Mouse (Mus musculus): ENCODE measurements around the gene Glod5. TPM values are rescaled to one million over a fixed set of nuclear protein-coding genes. Genes with fewer than 3 reads are reported as not detected.
"Not testable (repeated sequence)": the region's sequence is repeated elsewhere in the genome, so short reads cannot be mapped to it uniquely, and the experiment has no call there.

The Glod5 gene
- polyA plus RNA-seq, 1 experiment from 2014 or later = not detected

DNA sequence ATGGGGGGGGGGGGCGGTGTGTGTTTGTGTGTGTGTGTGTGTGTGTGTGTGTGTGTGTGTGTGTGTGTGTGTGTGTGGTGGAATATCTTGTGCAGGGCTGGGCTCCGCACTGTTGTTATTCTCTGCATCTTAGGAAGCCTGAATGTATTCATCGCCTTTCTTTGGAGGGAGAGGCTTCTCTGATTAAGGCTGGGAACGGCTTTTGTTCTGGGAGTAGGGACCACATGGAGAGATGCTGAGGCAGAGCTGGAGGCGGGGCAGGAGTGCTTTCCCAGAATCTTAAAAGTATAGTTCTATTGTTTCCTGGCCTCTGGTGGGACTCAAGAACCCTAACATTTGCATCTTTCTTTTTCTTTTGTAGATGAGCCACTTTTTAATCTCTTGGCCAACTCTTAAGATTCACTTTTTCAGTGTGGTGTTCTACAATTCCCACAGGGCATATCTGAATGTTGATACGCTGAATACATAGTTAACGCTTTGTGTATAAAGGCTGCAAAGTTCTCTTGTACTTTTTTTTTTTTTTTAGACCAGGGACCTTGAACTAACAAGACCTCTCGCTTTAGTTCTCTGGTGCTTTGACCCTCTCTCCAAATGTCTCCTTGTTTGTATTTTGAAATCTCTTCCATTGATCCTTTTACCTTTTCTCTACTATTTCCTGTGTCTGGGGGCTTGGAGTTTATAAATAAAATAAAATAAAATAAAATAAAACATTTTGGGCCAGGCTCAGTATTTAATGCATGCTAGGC lies 4.5 kb downstream of the Glod5 start:
- no peak overlapping the region for H3K4me3 ChIP-seq (ENCODE audit: low read depth, low read length)
- H3K27me3 ChIP-seq (replicated peaks; ENCODE audit: control insufficient read depth, insufficient read depth, low read length) = no peaks in the 10 kb centered on the region
- H3K36me3 ChIP-seq (ENCODE audit: control insufficient read depth, insufficient read depth, low read length) = no peaks in the 10 kb centered on the region
- H3K9ac ChIP-seq (ENCODE audit: low read depth, low read length) = no peak overlapping the region
- WGBS = 33% methylated on average over 7 of the region's 8 CpGs
- H3K4me2 ChIP-seq (ENCODE audit: low read depth, low read length) = no peak overlapping the region
- no peaks in the 10 kb centered on the region for H3K4me1 ChIP-seq (ENCODE audit: control insufficient read depth, insufficient read depth, low read length)
- no peak for DNase-seq (ENCODE audit: low spot score)
- H3K9me3 ChIP-seq (ENCODE audit: control insufficient read depth, low read length) = no peaks in the 10 kb centered on the region
- H3K27ac ChIP-seq (replicated peaks; ENCODE audit: low read depth, low read length) = no peak overlapping the region
- ATAC-seq (ENCODE audit: low read depth) = no peak

DNA sequence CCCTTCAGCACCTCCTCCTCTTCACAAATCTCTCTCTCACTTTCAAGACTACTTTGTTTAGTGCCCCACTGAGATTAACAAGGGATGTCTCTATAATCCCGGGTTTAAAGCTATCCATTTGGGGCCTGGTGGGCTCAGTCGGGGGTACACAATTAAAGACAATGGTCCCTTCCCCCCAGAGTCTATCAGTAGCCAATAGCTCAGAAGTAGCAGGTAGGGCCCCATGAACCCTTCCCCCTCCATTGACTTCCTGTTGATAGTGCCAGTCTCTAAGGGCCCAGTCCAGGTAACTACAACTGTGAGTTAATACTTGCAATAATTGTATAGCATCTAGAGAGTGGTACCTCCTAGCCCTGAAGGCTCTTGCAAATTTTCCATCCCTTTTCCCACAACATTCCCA lies 5.1 kb downstream of the Glod5 start:
- Histone ChIP-seq H3K4me1 (ENCODE audit: control insufficient read depth, insufficient read depth, low read length) (no peaks in the 10 kb centered on the region), H3K27me3 (replicated peaks; ENCODE audit: control insufficient read depth, insufficient read depth, low read length) (no peaks in the 10 kb centered on the region), H3K9ac (ENCODE audit: low read depth, low read length) (no peak overlapping the region), H3K4me2 (ENCODE audit: low read depth, low read length) (no peak overlapping the region), H3K9me3 (ENCODE audit: control insufficient read depth, low read length) (no peaks in the 10 kb centered on the region), H3K27ac (replicated peaks; ENCODE audit: low read depth, low read length) (no peak overlapping the region), H3K4me3 (ENCODE audit: low read depth, low read length) (no peak overlapping the region), H3K36me3 (ENCODE audit: control insufficient read depth, insufficient read depth, low read length) (no peaks in the 10 kb centered on the region)
- ATAC-seq (ENCODE audit: low read depth) (no peak), DNase-seq (ENCODE audit: low spot score) (no peak)
- 24% methylated on average over 2 of the region's 2 CpGs for WGBS

DNA sequence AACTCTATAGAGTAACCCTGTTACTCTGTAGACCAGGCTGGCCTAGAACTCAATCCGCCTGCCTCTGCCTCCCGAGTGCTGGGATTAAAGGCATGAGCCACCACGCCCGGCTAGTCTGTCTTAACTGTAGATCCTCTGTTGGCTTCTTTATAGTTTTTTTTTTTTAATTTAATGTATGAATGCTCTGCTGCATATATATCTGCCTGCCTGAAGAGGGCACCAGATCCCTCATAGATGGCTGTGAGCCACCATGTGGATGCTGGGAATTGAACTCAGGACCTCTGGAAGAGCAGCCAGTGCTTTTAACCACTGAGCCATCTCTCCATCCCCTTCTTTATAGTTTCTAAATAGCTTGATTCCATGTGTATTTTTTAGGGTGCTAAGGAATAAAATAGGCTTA lies 8.9 kb downstream of the Glod5 start:
- H3K4me1 ChIP-seq (ENCODE audit: control insufficient read depth, insufficient read depth, low read length); H3K36me3 ChIP-seq (ENCODE audit: control insufficient read depth, insufficient read depth, low read length); DNase-seq (ENCODE audit: low spot score); H3K4me3 ChIP-seq (ENCODE audit: low read depth, low read length); H3K4me2 ChIP-seq (ENCODE audit: low read depth, low read length); H3K27me3 ChIP-seq (replicated peaks; ENCODE audit: control insufficient read depth, insufficient read depth, low read length); ATAC-seq (ENCODE audit: low read depth); H3K27ac ChIP-seq (replicated peaks; ENCODE audit: low read depth, low read length); H3K9ac ChIP-seq (ENCODE audit: low read depth, low read length); H3K9me3 ChIP-seq (ENCODE audit: control insufficient read depth, low read length): not testable (repeated sequence)
- 86% methylated on average over 4 of the region's 4 CpGs for WGBS

DNA sequence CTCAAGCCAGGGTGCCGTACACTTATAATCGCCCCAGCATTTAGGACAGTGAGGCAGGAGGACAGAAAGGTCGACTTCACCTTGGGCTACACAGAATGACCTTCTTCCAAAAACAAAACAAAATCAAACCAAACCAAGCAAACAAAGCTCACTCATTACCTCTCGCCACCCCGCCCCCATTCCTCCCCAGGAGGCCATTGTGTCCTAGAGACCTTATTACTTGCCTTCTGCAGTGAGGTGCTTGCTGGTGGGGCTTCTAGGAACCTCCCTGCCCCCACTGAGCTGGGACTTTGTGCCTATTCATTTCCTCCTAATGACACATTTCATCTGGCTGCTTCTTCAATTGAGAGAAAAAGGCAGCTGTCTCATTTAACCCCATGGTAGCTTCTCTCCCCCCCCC lies 9.7 kb downstream of the Glod5 start:
- ATAC-seq (ENCODE audit: low read depth) = no peak

DNA sequence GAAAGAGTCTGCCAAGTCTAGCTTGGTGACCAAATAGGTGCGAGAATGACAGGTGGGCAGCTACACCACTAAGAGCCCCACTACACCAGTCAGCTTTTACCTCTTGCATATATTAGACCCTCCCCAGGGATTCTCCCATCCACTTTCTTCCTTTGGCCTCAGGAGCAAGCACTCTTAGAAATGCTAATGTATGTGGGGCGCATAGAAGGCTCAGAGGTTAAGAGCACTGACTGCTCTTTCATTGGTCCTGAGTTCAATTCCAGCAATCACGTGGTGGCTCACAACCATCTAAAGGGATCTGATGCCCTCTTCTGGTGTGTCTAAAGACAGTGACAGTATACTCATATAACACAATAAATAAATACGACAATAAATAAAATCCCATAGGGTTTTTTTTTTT lies 15.3 kb downstream of the Glod5 start:
- no peak for ATAC-seq (ENCODE audit: low read depth)
- no peaks in the 10 kb centered on the region for H3K4me1 ChIP-seq (ENCODE audit: control insufficient read depth, insufficient read depth, low read length)
- 57% methylated on average over 4 of the region's 4 CpGs for WGBS
- H3K4me3 ChIP-seq (ENCODE audit: low read depth, low read length) = no peak overlapping the region
- DNase-seq (ENCODE audit: low spot score) = no peak
- H3K4me2 ChIP-seq (ENCODE audit: low read depth, low read length) = no peak overlapping the region
- H3K27ac ChIP-seq (replicated peaks; ENCODE audit: low read depth, low read length) = no peak overlapping the region
- no peaks in the 10 kb centered on the region for H3K36me3 ChIP-seq (ENCODE audit: control insufficient read depth, insufficient read depth, low read length)
- no peaks in the 10 kb centered on the region for H3K9me3 ChIP-seq (ENCODE audit: control insufficient read depth, low read length)
- no peaks in the 10 kb centered on the region for H3K27me3 ChIP-seq (replicated peaks; ENCODE audit: control insufficient read depth, insufficient read depth, low read length)
- H3K9ac ChIP-seq (ENCODE audit: low read depth, low read length) = no peak overlapping the region

More for the DNA sequence above, 9.7 kb downstream of the Glod5 start:
- H3K9ac ChIP-seq (ENCODE audit: low read depth, low read length) = no peak overlapping the region
- no peak overlapping the region for H3K4me3 ChIP-seq (ENCODE audit: low read depth, low read length)
- no peak for DNase-seq (ENCODE audit: low spot score)
- 41% methylated on average over 5 of the region's 5 CpGs for WGBS
- H3K27ac ChIP-seq (replicated peaks; ENCODE audit: low read depth, low read length) = no peak overlapping the region
- no peak overlapping the region for H3K4me2 ChIP-seq (ENCODE audit: low read depth, low read length)
- H3K9me3 ChIP-seq (ENCODE audit: control insufficient read depth, low read length) = no peaks in the 10 kb centered on the region
- H3K27me3 ChIP-seq (replicated peaks; ENCODE audit: control insufficient read depth, insufficient read depth, low read length) = no peaks in the 10 kb centered on the region
- H3K4me1 ChIP-seq (ENCODE audit: control insufficient read depth, insufficient read depth, low read length) = no peaks in the 10 kb centered on the region
- no peaks in the 10 kb centered on the region for H3K36me3 ChIP-seq (ENCODE audit: control insufficient read depth, insufficient read depth, low read length)

DNA sequence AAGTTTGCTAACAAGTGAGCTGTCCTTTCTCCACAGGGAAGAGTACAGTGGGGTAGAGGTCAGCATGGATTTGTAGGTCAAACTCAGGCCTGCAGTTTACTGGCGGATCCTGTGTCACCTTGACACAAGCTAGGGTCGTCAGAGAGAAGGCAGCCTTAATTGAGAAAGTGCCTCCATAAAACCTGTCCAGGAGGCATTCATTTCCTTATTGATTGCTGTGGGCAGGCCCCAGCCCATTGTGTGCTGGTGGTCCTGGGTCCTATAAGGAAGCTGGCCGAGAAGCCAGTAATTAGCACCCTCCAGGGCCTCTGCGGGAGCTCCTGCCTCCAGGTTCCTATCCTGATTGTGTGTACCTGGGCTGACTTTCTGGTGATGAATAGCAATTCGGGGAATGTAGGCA lies 16.3 kb downstream of the Glod5 start:
- H3K4me3 ChIP-seq (ENCODE audit: low read depth, low read length) = no peak overlapping the region
- no peaks in the 10 kb centered on the region for H3K27me3 ChIP-seq (replicated peaks; ENCODE audit: control insufficient read depth, insufficient read depth, low read length)
- 25% methylated on average over 5 of the region's 5 CpGs for whole genome bisulfite sequencing
- no peak for ATAC-seq (ENCODE audit: low read depth)
- H3K36me3 ChIP-seq (ENCODE audit: control insufficient read depth, insufficient read depth, low read length) = no peaks in the 10 kb centered on the region
- DNase-seq (ENCODE audit: low spot score) = no peak
- H3K4me2 ChIP-seq (ENCODE audit: low read depth, low read length) = no peak overlapping the region
- H3K9ac ChIP-seq (ENCODE audit: low read depth, low read length) = no peak overlapping the region
- no peaks in the 10 kb centered on the region for H3K9me3 ChIP-seq (ENCODE audit: control insufficient read depth, low read length)
- H3K27ac ChIP-seq (replicated peaks; ENCODE audit: low read depth, low read length) = no peak overlapping the region
- no peaks in the 10 kb centered on the region for H3K4me1 ChIP-seq (ENCODE audit: control insufficient read depth, insufficient read depth, low read length)

DNA sequence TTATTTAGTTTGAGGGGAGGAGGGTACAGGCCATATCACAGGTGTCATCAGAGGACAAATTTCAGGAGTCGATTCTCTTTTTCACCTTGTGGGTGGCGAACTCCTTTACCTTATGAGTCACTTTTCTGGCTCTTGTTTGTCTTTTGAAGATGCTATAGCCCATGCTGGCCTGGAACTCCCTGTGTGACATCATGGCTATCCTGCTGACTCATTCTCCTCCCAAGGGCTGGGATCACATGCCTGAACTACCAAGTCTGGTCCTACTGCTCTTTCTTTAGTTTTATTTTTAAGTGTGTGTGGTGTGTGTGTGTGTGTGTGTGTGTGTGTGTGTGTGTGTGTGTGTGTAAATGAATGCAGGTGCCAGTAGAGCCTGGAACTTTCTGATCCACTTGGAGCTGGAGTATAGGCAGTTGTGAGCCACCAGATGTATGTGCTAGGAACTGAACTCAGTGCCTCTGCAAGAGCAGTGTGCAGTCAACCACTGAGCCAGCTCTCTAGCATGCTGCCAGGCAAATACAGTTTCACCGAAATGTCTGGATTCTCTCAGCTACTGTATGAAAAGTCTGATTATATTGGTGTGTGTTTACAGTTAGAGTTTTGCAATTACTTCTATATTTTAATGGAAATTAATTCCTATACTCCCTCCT lies 17.6 kb downstream of the Glod5 start:
- Histone ChIP-seq H3K4me3 (ENCODE audit: low read depth, low read length) (no peak overlapping the region), H3K9ac (ENCODE audit: low read depth, low read length) (no peak overlapping the region), H3K27me3 (replicated peaks; ENCODE audit: control insufficient read depth, insufficient read depth, low read length) (no peaks in the 10 kb centered on the region), H3K9me3 (ENCODE audit: control insufficient read depth, low read length) (no peaks in the 10 kb centered on the region), H3K4me1 (ENCODE audit: control insufficient read depth, insufficient read depth, low read length) (no peaks in the 10 kb centered on the region), H3K4me2 (ENCODE audit: low read depth, low read length) (no peak overlapping the region), H3K27ac (replicated peaks; ENCODE audit: low read depth, low read length) (no peak overlapping the region), H3K36me3 (ENCODE audit: control insufficient read depth, insufficient read depth, low read length) (no peaks in the 10 kb centered on the region)
- DNase-seq (ENCODE audit: low spot score) (no peak), ATAC-seq (ENCODE audit: low read depth) (no peak)
- 75% methylated on average over 3 of the region's 3 CpGs for WGBS

DNA sequence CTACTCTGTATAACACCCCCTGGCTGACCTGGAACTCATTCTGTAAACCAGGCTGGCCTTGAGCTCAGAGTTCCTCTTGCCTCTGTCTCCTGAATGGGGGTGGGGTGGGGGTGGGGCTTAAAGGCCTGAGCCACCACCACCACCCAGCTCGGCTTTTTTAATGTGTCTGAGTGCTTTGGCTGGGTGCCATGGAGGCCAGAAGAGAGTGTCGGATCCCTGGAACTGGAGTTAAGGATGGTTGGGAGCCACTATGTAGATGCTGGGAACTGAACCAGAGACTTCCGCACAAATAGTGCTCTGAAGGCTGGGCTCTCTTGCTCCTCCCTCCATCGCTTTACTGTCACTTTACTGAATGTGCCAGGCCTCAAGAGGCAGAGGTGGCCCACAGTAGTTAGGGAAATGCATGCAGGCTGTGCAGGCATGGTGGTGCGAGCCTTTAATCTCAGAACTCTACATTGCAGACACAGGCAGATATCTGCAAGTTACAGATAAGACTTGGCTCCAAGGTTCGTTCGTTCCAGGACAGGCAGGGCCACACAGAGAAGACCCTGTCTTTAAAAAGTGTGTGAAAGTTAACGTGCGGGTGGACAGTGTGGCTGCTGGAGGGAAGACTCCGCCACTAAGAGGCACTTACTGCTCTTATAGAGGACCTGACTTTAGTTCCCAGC lies 25.1 kb downstream of the Glod5 start:
- Histone ChIP-seq H3K4me2 (ENCODE audit: low read depth, low read length) (no peak overlapping the region), H3K4me1 (ENCODE audit: control insufficient read depth, insufficient read depth, low read length) (no peaks in the 10 kb centered on the region), H3K27me3 (replicated peaks; ENCODE audit: control insufficient read depth, insufficient read depth, low read length) (no peaks in the 10 kb centered on the region), H3K4me3 (ENCODE audit: low read depth, low read length) (no peak overlapping the region), H3K9me3 (ENCODE audit: control insufficient read depth, low read length) (no peaks in the 10 kb centered on the region), H3K27ac (replicated peaks; ENCODE audit: low read depth, low read length) (no peak overlapping the region), H3K36me3 (ENCODE audit: control insufficient read depth, insufficient read depth, low read length) (no peaks in the 10 kb centered on the region), H3K9ac (ENCODE audit: low read depth, low read length) (no peak overlapping the region)
- DNase-seq (ENCODE audit: low spot score) (no peak), ATAC-seq (ENCODE audit: low read depth) (no peak)
- 76% methylated on average over 10 of the region's 10 CpGs for WGBS

Measured in embryonic facial prominence, embryonic 14.5 days (tissue).